Mouse (Mus musculus) left cerebral cortex, postnatal 14 days (tissue): ENCODE data around the gene Fam172a. TPM values are rescaled to one million over a fixed set of nuclear protein-coding genes. Genes with fewer than 3 reads are reported as not detected.

Source experiments
- DNase-seq, 2 experiments: peaks; one replicate each; pipeline ENCODE4 v3.0.0; 2021 to 2022; ENCODE audit warnings: low spot score in 2 of 2, mixed read lengths in 1 of 2
- intact Hi-C: fragments of 180-260 bp; cut with DNase I; formaldehyde crosslinking; loops from one replicate; pipeline ENCODE4 v1.15.1; 2025
- total RNA-seq, 2 experiments: library from RNA; stranded (reverse); gene quantifications; 2 replicates each; pipeline ENCODE4 v1.2.3; 2021

Fam172a gene
- total RNA-seq, 2 experiments from 2014 or later, result 39.8 to 41.5 TPM

DNA sequence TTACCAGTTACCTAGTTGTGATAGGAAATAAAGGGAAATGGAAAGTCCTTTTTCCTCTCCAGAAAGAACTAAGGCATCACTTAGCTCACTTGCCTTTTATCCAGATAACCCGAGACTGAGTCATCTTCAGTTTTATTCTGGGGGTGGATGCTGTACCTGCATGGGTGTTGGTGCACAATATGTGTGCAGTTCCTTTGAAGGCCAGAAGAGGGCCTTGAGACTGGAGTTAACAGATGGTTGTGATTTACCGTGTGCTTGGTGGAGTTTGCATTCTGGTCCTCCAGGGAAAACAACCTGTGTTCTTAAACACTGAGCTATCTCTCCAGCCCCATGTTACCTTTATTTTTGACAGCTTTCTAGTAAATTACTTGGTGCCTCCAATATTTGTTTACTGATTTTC is 392.5 kb downstream of the Fam172a start:
- intact Hi-C loops, result no loop called here
- DNase-seq, result peak in 1 of 2 experiments; percentile 15

DNA sequence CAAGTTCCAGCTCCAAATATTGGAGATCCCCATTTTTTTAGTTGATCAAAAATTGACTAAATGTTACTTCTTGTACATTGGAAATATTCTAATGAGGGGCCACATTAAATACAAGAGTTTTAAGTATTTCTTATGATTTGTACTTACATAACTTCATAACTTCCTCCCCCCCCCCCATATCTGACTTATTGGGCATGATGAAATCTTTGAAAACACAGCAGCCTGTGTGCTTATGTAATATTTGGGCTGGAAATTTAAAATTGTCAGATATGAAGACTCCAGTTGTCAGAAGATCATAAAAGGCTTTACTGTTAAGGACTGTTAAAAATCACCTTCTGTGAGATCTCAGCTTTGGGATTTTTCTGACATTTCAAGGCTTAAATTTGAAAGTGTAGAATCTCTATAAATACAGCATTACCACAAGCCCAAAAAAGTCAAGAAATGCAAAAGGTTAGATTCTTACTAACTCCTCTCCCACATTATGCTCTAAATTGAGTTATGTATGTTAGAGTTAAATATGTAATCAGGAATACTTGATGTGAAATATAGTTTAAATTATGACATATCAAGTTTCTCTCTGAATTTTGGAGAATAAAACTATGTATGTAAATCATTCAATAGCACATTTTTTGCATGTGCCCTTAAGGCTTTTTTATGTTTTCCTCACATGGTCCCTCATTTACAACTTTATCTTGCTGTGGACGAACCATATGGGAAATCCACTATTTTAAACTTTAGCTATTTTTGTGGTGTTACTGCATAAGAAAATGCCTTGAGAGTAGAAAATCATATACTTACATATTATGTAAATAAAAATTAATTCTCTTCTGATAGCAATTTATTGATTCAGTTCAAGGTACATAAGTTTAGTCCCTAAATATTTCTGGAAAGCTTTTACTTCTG is 393.5 kb downstream of the Fam172a start:
- peak in 1 of 2 experiments; percentile 25 for DNase-seq
- intact Hi-C loops, result no loop called here

DNA sequence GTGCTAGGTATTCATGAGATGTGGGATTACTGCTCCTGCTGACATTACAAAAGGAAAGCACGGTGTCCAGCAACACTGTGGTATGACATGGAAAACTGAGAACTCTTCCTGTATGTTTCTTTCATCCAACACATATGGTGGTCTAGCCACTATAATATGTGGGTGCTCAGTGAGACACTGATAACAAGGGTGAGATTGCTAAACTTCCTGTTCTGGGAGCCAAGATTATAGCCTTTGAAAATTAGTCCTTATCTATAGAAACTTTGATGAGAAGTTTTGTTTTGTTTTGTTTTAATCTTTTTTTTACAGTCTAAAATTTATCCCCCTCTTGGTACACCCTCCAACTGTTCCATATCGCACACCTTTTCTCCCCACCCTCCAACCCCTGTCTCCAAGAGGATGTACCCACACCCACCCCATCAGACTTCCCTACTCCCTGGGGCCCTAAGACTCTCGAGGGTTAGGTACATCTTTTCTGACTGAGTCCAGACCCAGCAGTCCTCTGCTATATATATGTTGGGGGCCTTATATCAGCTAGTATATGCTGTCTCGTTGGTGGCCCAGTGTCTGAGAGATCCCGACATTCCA is 397.1 kb downstream of the Fam172a start:
- intact Hi-C loops, result no loop called here
- DNase-seq, result no peak

DNA sequence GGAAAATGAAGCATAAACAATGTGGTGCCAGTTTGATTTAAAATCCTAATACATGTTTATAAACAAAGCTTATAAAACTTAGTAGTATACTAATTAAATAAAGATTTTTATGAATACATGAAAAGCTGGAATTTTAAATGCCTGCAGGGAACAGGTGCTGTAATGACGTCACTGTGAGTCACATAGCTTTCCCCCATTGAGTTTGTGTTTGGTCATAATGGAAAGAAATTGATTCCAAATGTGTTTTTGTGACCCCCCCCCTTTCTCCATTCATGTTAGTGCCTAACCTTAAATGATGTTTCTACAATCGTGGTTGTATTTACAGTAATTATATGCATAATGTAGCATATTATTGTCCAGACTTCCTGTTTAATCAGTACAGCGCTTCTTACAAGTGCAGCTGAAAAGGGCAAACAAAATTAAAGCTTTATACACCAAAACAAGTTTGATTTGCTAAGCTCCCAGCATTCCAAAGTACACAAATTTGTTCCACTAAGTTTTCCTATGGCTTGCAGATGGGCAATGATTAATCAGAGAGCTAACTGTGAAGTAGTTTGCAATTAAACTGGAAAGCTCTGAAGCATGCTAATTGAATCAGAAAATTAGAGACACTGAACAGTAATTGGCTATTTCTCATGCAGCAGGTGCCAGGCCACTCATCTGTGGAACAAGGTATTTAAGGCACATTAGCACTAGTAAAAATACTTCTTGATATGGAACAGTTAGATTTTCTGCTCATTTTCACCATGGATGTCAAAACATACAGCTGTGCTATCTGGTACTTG is 398.1 kb downstream of the Fam172a start:
- peak in 1 of 2 experiments; percentile 15 for DNase-seq
- intact Hi-C loops, result no loop called here

DNA sequence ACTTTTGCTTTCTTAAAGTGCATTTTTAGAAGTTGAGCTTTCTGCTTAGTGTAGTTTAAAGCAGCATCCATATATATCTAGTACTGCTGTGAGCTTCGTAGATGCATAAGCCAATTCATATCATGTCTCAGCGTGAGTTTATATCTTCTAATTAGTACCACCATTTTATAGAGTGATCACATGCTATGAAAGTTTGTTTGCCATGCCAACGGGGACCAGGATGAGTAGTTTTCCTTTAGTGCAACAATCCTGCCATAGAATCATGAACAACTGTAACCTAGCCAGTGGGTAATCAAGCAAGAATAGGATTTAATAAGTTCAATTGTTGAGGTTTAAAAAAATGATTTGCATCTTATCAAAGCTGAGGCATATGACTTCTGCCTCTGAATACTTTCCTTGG is 398.8 kb downstream of the Fam172a start:
- no peak for DNase-seq
- intact Hi-C loops, result no loop called here

DNA sequence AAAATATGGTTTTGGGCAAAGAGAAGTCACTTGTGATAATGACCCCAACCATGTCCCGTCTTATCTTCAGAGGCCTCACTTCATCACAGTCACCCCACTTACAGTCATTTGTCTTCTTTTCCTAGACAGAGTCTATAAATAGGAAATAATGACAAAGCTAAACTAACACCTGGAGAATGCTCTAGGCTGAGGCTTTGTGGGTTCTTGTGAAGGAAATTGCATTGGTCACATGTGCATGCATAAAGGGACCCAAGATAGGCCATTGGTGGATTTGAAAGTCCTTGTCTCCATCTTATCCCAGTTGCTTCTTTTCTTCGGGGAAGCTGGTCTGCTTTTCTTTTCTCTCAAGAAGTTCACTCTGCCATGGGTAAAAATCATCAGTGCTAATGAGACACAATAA is 400.5 kb downstream of the Fam172a start:
- no peak for DNase-seq
- intact Hi-C loops, result no loop called here

DNA sequence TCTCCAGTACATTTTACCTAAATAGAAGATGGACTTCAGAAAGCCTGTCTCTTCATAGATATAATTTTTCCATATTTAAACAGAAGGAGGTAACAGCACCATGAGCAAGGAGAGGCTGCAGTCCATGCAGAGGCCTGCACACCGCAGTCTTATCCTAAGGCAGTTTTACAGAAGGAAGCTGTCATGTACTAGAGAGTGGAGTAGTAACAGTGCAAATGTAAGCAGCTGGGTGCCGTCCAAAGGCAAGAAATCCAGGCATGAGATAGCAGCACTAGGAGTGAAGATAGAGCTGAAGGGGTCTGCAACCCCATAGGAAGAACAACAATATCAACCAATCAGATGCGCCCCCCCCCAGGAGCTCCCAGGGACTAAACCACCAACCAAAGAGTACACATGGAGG is 403.0 kb downstream of the Fam172a start:
- intact Hi-C loops, result no loop called here
- DNase-seq, result no peak

DNA sequence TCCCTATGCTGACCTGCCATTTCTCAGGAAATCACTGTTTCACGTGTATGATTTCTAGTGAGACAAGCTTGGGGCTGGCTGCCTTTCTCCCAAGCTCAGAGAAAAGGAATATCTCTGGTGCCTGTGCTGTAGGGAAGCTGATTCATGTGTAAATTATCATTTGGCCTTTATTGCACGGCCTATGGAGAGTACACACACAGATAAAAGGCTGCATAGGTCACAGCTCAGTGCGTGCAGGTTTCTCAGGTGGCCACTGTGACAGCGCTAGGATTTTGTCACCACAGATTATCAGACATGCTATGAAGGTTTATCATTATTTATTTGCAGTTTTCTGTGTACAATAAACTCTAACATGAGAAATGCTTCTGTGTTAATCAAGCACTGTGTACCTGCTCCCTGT is 408.8 kb downstream of the Fam172a start:
- intact Hi-C loops, result no loop called here
- no peak for DNase-seq

DNA sequence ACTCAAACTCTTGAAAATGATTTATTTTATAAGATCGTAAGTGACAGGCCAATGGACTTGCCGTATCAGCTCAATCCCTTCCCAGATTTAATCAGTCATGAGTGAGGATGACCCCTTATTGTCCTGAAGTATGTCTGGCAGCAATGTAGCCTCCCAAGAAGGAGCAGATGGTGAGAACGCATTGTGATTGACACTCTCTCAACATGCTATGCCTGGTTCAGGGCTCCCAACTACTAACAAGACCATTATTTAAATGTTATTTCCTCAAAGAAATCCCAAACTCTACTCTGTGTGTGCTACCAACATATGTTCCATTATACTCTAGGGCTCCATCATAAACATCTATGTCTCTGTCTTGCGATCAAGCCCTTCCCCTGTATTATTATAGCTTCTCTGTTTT is 412.1 kb downstream of the Fam172a start:
- intact Hi-C loops, result no loop called here
- no peak for DNase-seq

DNA sequence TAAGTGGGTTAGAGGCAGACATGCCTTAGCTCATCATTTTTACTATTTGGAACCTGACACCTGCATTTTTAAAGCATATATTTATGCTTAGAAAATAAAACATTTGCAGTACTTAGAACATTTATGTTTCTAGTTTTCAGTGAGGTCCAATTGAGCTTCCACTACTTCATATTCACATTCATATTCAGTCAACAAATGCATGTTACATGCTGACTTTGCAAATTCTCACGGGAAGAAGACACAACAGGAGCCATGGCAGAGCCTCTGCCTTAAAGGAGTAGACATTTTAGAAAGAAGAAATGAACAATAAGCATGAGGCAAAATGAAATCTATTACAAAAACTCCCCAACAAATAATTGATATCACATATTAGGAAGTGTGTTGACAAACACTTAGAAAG is 416.9 kb downstream of the Fam172a start:
- DNase-seq, result no peak
- intact Hi-C loops, result no loop called here

DNA sequence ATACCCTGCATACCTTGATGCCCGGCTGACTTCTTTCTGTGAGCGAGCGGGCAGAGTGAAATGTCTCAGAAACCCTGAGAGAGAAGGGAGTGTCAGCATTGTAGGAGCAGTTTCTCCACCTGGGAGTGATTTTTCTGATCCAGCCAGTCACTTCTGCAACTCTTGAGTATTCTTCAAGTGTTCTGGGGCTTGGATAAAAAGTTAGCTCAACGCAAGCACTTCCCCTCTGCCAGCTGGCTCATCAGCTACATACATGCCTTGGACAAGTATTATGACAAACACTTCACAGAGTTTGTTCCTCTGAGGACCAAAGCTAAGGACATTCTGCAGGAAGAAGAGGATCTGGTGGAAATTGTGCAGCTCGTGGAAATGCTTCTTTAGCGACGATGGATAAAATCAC is 420.2 kb downstream of the Fam172a start:
- intact Hi-C loops, result no loop called here

DNA sequence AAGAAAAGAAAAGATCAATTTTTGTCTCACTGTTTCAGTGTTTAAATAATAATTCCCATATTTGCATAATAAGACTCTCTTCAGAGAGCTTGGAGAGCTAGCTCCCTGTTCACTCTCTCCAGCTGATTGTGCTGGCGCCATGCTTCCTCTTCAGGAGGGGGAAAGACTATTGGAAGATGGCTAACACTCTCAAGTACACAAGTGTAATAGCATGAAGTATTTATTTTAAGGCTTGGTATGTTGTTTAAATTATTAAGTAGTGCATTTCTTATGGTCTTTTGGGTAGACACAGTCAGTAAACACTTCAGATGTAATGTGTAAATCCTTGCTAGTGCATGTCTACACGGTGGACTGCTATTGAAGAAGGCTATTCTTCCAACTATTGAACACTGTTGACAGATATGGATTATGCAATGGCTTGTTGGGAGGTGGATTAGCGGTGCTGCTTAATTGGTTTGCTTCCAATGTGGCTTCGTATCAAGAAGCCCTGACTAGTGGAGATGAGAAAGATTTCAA is 422.1 kb downstream of the Fam172a start:
- intact Hi-C loops, result no loop called here
- DNase-seq, result no peak

More for the DNA sequence above, 420.2 kb downstream of the Fam172a start:
- DNase-seq, result no peak

DNA sequence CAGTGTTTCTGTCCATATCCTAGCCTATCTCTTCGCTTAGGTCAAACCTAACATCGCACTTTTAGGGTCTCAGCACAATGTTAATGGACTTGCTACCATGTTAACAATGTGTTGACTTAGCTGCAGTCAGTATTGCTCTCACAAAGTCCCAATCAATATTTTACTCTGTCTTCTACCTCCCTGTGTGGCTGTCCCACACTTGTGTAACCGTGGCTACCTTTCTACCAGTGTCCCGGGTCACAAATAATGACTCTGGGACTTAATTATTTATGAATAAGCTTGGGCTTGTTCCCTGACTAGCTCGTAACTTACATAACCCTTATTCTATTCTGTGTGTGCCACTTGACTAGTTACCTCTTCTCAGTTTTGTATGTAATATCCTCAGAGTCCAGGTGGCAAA is 455.6 kb downstream of the Fam172a start:
- no peak for DNase-seq
- intact Hi-C loops, result no loop called here

DNA sequence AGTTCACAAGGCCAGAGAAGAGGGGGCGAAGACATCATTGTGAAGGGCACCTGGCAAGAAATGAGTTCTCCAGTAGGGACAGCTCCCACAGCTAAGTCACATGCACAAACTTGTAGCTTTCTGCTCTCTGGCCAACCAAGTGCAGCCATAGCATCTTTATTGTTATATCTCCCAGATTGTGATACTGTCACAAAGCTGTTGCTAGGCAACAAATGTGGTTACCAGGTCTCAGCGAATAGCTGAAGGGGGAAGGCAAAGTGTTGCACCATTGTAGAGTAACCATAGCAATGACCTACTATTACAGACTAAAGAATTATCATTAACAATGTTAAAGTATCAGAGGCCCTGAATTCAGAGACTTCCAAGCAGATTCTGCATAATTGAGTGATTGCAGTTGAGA is 460.3 kb downstream of the Fam172a start:
- intact Hi-C loops, result no loop called here
- DNase-seq, result peak in 1 of 2 experiments; percentile 61

DNA sequence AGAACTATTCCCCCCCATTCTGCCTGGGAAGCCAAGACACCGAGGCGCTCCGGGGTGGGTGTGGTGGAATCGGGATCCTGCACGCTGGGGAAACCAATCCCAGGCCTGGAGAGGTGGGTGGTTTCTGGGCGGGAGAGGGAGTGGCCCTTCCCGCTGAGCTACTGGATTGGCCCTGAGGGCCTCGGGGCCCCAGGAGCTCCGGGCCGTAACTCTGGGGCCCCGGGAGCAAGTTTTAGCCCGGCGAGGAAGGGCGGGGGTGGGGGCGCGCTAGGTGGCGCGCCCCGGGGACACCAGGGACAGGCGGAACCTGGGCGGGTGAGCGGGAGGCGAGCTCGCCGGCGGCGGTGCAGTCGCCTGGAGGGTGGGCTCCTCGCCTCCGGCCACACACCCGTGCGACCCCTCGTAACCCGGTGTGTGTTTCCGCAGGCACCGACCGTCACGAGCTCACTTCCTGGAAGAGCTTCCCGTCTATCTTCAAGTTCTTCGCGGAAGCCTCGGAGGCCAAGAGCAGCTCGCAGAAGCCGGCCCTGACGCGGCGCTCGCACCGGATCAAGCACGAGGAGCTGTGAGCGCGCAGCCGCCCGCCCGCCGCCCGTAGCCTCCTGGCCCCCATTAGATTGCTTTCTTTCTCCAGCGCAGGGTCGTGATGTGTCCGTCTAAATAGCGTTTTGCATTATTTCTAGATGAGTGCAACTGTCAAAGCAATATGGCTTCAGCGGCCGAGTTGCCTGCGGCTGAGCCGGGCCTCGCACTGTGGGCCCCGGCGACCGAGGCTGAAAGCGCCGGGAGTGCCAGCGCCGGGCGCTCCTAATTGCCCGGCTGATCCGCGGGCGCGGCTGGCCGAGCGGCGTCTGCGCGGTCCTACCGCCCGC is 461.5 kb downstream of the Fam172a start:
- peak; percentile 74 to 82 for DNase-seq
- intact Hi-C loops, result no loop called here

DNA sequence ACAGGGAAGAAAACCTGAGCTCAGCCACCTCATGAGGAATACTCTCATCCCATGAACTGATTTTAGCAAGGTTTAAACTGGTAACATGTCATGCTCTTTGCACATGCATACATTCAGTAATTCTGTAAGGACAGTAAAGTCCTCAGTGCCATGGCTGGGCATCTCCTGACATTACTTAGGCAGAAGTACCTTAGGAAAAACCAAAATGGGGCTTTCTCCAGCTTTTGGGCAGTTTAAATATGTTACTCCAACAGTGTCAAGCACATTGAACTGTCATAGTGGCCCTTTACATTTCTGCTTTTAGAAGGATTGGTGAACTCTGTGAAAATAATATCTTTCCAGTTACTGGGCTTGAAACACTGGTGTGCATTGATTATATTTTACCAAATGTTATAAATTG is 463.1 kb downstream of the Fam172a start:
- intact Hi-C loops, result no loop called here
- no peak for DNase-seq

DNA sequence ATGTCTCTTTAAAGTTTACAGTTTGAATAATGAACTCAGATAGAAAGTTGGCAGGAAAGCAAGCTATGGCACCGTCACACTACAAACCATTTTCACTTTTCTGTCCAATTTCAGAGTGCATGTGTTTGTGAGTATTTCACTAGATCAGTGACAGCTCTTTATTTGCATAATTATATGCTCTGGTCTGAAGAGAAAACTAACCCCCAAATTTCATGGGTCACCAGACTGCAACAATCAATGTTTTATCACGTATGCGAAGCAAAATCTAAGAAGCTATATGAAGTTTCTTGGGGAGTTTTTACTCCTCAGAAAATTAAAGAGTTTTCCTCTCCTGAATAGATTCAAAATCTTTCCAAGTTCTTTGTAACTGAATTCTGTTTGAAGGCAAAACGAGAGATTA is 466.3 kb downstream of the Fam172a start:
- no peak for DNase-seq
- intact Hi-C loops, result no loop called here

DNA sequence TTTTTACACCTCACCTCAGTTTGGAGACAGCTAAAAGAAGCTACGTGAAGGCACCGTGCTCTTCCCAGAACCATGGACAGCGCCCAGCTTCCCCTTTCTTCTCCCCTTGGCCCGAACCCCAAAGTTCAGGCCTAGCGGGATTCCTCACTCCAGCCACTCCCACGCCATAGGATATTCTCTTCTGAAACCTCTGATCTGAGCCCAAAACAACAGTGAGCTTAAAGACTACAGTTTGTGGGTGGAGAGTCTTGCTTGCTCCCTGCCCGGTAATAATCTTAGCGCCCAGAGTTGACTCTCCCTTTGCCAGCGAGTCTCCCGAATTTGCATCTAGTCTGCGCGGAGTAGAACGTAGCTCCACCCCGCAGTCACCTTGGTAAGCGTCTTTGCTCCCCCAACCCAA is 469.5 kb downstream of the Fam172a start:
- DNase-seq, result no peak
- intact Hi-C loops, result loop anchor here (5.0 to 10.0 kb wide), 3 partner anchors 189 to 1207 kb away; no protein-coding TSS in a partner anchor
